Mouse (Mus musculus): ENCODE data around the gene Abcg8.

GRCm38 (mm10) chr17:84665053-84665452 is 11.0 kb upstream of the Abcg8 start:
- TF ChIP-seq EP300 (IDR thresholded peaks at IDR 0.05; ENCODE audit: low read depth) (no peak), CTCF (IDR thresholded peaks at IDR 0.05; ENCODE audit: low read depth) (no peak)
